Mouse (Mus musculus) urinary bladder, postnatal 36 days (tissue): ENCODE measurements around the gene Samd11.

Experiments used
- DNase-seq, 2 experiments: peaks; one replicate each; pipeline ENCODE4 v3.0.0; 2022; ENCODE audit warnings: low spot score in 2 of 2, mixed read lengths in 1 of 2

Gene Samd11

DNA sequence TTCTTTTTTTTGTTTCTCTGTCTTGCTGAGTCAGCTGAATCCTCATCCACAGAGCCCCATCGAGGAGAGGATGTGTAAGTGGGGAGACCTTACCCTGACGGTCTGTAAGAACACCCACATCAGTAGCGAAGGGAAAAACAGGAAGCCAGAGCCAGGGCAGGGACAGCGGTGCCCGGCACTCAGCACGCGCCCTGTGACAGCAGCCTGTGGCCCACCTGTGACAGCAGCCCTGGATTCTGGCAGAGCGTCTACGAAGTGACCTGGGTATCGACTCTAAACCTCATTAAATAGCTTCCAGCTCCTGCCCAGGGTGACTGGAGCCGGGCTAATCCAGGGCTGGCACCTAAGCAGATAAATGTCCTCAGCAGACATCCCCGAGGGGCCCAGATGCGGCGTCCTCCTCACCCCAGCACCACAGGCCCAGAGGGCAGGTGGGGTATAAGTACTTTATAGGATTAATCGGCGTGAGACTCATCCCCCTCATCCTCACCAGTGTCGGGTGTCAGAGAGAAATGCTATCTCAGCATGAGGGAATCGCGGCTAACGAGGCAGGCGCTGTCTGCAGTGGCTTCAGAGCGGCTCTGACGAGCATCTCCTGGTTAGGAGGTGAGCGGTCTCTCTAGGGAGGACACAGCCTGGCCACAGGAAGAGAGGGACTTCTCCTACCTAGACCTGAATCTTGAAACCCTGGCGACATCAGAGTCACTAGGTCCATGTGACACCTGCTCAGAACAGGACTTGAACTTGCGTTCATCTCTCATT lies at the start of gene Samd11:
Gene Samd11, minus strand, starts transcription at position 580 of the 762 bp plus-strand sequence.
- no peak for DNase-seq

DNA sequence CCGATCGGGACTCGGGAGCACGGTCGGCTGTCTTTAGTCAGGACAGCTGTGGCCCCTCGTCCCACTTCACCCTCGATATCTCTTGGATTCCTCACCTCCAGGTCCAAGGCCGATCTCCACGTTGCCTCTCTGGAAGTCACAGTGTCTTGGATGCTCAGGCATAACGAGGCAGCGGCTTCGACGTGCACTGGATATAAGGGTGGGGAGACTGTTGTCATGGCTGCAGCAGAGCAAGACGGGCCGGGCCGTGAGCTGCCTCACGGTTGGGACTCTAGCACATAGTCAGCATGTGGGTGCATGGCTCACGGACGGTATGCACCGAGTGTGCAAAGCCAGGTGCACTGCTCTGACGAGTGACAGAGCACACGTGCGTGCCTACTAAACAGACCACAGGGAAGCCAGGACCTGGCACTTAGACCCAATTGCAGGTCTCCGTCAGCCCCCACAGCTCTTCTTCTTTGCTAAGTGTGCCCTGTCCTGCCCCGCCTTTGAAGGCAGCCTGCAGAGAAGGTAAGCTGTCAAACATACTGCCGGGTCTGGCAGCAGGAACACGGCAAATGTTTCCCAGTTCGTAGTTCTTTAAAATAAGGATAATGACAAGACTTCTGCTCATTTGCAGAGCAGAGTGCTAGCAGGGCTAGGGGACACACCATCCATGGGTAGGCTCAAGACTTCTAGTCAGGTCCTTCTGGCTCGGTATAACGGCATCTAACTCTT lies 938 bp downstream of the Samd11 start:
- DNase-seq: no peak

DNA sequence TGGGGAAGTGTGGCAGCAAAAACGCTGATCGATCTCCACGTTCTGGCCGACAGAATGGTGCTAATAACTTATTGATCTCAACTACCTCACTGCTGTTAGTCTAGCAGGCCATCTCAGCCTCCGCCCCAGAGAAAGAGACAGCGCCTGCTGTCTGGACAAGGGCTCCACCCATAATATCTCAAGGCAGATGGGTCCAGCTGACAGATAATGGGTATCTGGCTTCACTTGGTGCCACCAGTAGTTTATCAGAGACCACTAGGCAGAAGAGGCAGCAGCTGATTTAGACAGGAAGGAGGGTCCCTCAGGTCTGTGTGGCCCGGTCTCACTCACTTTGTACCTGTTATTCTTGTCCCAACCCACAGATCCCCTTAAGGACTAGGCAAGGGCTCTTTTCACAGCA lies 2.4 kb downstream of the Samd11 start:
- no peak for DNase-seq

DNA sequence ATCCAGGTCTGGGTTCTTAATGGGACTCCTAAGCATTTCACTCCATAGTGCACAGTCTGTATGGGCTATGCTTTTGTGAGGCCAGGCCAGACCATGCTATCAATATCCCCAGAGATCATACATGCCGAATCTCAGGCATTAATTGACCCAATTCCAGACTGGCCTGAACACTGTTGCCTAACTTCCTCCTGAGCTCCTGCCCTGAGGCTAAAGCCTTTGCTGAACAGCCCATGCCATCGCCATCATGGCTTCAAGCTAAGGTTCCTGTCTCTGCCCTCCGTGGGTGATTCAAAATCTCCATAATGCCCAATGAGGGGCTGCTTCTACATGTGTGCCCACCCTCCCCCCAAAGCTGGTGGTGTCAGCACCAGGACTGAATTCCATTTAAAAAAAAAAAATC lies 2.8 kb downstream of the Samd11 start:
- no peak for DNase-seq

DNA sequence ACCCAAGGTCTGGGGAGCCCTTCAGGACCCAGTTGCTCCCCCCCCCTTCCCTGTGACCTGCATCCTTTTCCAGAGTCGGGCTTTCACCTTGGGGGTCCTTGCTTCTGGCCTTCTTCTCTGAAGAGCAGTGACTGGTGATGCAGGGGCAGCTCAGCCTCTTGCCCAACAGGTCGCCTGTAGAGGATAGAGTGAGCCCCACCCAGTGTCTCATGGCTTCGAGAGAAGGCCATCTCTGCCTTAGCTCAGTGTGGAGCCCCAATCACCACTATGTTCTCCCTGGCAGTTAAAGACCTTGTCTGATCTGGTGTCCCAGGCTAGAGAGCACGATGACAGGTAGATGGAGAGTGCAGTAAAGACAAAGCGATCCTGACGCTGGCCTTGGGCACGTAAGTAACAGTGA lies 3.3 kb downstream of the Samd11 start:
- no peak for DNase-seq

DNA sequence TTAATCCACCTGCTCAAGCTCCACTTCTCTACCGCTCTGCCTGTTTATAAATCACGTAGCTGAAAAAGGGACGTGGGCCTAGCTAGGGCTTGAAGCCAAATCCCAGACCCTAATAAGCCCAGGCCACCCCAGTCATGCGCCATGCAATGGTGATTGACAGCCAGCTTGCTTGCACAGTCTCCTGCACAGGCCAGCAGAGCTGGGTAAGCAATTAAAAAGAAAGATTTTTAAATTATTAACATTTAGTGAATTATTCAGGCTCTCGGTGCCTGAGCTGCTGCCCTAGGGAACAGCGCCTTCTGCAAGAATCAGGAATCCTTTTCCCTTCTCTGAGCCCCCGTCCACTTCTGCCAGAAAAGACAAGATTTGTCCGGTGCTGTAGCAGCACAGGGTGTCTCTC lies 4.4 kb downstream of the Samd11 start:
- DNase-seq: no peak

DNA sequence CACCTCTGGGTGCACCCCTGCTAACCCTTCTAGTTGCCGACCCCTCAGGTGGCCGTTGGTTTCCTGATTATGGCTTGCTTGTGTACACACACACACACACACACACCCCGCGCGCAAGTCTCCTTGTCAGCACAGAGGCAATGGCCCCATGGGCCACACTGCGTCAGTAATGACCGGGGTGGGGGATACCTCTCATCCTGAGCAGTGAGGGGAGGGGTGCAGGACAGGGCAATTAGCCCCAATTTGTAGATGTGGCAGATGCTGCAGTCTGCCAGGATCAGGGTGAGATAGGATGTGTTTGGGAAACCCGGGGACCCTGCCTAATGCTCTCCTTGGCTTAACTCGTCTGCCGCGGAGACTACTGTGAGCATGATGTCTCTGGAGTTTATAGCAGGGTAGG lies 5.9 kb downstream of the Samd11 start:
- no peak for DNase-seq

DNA sequence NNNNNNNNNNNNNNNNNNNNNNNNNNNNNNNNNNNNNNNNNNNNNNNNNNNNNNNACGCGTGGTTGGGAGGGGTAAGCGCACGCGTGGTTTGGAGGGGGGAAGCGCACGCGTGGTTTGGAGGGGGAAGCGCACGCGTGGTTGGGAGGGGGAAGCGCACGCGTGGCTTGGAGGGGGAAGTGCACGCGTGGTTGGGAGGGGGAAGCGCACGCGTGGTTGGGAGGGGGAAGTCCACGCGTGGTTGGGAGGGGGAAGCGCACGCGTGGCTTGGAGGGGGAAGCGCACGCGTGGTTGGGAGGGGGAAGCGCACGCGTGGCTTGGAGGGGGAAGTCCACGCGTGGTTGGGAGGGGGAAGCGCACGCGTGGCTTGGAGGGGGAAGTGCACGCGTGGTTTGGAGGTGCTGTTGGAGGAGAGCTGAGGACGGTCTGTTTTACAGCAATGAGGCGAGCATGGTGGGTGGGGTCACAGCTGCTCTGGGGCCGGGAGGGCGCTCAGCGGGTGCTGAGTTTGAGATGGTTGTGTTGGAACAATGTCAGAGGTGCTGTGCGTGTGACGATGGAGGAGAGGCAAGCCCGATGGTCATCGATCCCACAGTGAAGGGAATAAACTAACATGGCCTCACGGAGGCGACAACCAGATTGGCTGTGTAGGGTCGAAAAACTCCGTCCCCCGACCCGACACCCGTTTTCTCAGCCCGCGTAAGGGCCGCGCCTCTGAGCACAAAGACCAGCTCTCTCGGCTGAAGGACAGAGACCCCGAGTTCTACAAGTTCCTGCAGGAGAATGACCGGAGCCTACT lies 18.6 kb downstream of the Samd11 start:
- DNase-seq: no peak

DNA sequence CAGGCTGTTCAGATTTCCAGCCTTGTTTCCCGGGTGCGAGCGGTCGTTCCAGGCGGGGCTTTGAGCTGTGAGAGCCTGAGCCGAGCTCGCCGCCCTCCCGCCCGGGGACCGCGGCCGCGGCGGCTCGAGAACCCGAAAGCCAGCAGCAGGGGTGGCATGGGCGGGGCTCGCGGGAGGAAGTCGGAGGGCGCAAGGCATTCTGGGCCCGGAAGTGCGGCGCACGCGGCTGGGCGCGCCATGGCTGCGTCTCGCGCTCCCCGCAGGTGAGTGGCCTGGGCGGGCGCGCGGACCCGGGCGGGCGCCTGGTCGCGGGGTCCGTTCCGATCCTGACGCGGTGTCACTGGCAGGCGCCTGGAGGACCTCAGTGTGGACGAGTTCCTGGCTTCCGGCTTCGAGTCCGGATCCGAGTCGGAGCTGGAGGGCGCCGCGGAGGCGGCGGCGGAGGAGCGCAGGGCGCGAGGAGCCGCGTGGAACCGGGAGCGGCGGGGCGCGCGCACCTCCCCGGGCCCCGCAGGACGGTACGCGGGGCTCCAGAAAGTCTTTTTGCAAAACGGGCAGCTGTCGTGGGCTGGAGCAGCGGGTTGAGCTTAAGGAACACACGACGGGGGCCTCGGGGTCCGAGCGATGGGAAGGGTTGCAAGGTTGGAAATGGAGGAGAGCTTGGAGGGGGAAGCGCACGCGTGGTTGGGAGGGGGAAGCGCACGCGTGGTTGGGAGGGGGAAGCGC lies 19.5 kb downstream of the Samd11 start, which contains the start of gene Noc2l:
Gene Noc2l, plus strand, starts transcription at position 203 of the 726 bp plus-strand sequence.
- peak; percentile 80 to 88 for DNase-seq

DNA sequence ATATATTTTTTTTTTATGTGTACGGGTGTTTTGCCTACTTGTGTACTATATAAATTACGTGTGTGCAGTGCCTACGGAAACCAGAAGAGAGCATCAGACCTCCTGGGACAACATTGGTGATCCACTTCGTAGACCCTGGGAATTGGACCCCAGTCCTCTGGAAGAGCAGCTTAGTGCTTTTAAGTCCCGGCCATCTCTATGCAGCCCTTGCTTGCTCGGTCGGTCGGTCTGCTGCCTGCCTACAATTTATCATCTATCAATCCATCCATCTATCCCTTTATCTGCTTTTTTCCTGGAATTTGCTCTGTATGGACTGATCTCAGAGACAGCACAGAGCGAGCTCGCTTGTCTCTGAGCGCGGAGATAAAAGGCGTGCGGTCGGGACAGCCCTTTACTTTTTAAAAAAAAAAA lies 20.1 kb downstream of the Samd11 start:
- no peak for DNase-seq

DNA sequence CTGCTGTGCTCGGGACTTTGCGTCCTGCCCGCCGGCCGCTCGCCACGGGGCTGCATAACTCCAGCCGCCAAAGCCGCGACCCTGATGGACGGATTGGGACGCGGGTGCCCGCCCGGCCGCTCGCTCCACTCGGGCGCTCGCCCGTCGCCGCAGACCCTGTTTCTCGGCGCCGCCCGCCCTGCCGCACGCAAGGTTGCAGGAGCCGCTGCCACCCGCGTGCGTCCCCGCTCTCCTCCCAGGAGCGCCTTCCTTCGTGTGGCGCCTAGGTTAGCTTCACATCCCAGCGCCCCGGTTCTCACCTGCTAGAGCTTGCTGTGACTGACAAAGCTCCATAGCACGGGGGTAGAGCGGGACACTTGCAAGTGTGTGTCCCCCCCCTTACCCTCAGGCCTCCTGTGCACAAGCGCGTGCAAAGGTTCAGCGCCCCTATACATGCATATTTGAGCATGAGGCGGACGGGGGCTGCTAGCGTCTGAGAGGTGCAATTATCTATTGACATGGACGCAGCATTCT lies 20.7 kb downstream of the Samd11 start, which contains the start of gene Plekhn1:
Gene Plekhn1, minus strand, starts transcription at position 157 of the 513 bp plus-strand sequence.
- DNase-seq: peak; percentile 51 to 72

DNA sequence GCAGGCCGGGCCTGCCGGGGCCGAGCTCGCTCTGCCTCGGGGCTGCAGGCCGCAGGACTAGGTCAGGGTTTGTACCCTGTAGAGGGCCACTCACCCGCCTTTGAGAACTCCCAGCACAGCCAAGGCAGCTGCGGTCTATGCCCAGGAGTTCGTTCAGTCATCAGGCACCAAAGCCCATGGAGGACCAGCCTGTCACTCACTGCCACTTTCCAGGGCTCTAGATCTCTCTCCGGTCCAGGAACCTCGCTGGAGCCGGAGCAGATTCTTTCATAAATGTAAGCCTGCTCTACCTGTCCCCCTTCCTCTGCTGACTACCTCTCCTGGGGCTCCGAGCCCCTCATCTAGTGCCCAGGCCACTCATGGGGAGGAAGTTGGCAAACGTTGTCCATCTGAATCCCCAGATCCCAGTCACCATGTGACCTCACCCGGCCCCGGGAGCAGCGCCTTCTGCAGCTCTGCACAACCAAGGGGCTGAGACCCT lies 21.4 kb downstream of the Samd11 start:
- DNase-seq: no peak

DNA sequence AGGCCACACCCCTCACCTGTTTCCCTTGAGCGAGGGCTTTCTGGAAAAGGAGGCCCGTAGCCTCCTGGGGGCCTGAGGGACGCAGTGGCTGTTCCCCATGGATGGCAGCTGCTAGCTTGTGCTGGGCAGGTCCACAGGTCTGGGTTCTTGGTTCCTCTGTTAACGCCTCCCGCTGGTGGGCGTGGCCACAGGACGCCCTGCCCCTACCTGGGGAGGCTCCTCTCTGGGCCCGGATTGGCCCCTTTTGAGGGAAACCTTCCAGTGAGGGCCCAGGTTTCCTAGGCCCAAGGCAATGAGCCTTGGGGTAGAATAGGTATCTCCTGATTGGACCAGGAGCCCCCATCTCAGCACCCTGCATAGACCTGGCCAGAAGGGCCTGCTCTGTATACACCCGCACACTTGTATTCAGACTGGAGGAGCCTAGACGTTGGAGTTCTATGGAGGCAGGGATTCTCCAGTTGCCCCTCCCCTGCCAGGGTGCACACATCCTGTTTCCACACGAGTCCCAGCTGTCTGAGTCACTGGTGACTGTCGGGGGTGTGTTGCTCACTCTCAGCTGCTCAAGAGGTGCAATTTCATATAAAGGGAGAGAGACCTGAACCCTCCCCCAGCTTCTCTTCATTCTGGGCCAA lies 26.9 kb downstream of the Samd11 start:
- DNase-seq: peak; percentile 70 to 76

DNA sequence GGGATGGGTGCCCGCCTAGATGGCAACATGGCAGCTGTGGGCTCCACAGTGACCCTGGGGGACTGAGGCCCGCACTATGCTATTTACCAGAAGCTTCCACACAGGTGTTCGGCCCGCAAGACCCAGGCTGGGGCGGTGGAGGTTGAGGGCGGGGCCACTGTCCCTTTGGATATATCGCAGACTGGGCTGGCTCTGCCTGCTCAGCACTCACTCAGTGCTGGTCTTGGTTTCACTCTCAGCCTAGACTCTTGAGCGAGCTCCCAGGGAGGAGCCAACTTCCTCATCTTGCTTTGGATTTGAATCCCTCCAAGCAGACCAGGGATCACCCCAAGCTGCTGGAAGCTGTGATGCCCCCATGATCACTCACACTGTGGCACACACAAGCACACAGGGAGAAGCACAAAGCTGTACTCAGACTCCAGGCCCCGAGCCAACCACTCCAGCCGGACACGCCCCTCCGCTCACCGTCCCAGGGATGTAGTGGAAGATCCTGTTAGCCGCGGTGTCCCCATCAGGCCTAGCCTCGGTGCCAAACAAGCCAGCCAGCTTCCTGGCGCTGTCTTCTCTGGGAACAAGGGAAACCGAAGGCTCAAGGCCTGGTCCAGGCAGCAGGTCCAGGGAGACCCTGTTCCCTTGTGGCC lies 27.6 kb downstream of the Samd11 start:
- peak in 1 of 2 experiments; percentile 25 for DNase-seq

DNA sequence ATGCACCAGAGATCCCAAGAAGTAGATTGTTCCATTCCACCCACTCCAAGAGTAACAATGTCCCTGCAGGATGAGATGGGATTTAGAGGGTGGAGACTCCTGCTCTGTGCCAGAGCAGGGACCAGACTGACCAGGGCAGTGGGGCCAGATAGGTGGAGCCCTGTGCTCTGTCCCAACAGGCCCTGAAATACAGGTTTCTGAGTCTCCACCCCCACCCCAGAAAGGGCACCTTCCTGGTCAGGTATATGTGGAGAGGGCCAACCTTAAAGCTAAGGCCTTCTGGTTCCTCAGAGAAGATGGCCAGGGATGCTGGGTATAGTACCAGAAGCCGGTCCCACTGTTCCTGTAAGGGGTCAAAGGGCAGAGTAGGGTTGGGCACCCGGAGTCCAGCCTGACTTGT lies 31.2 kb downstream of the Samd11 start:
- peak; percentile 48 to 53 for DNase-seq

DNA sequence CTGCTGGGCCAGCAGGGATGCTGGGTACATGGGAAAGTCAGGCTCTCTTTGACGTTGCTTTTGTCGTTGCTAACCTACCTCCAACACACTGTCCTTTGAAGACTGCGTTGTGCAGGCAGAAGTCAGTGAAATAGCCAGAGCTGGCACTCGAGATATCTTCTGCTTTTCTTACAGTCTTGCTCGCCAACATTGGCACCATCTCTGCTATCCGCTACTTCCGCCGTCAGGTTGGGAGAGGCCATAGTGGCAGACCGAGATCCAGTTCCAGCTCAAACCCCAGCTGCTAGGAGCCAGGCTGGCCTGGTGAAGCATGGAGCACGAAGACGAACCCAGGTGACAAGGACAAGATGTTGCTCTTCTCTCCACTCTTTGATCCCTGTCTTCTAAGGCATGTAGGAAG lies 35.5 kb downstream of the Samd11 start:
- DNase-seq: no peak

DNA sequence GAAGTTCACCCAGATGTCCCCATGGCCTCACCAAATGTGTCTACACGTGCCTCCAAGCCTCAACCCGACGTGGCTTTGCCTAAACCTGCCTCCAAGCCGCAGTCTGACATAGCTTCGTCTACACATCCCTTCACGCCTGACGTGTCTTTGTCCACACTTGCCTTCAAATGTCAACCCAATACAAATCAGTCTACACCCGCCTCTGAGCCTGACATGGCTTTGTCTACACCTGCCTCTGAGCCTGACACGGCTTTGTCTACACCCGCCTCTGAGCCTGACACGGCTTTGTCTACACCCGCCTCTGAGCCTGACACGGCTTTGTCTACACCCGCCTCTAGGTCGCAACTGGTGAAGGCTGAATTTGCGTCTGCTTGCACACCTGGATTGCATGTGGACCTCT lies 37.6 kb downstream of the Samd11 start:
- DNase-seq: peak in 1 of 2 experiments; percentile 52

DNA sequence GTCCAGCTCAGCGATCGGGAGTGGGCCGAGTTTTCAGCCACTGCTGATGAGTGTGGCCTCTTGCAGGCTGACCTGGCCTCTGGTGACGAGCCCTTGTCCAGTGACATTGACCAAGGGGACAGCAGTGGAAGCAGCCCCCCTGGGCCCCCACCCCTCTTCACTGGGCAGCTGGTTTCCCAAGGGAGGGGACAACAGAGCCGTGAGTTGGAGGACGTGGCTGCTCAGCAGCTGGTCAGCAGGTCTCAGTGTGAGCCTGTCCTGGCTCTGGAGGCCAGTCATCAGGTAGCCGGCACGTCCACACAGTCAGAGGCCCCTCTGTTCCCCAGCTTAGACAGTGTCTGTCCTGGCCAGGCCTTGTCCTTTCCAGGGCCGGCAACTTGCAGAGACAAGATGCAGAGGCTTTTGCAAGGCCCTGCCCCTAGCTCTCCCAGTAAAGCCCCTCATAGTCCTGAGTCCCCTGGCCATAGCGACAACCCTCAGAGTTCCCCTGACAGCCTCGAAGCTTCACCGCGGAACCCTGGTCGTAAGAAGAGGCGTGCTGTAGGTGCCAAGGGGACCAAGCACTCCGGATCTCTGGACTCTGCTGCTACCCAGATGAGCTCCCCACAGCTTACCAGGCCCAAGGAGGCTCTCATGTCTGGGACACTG lies 38.3 kb downstream of the Samd11 start:
- no peak for DNase-seq

DNA sequence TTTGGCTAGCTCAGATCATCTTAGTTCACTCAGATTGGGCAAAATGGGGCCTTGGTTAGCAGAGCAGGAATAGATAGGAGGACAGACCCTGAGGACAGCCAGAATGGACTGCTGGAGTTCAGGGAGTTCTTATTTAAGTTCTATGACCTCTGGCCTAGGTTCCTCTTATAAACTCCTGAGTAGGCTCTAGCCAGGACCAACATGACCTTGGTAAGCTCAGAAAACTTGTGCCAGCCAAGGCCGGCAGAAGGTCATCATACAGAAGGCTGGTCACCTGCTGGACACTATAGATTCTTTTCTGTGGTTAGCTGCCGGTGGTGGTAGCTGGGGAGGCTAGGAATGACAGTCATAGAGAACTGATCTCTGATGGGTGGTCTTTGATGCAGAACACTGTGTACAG lies 39.3 kb downstream of the Samd11 start:
- no peak for DNase-seq

DNA sequence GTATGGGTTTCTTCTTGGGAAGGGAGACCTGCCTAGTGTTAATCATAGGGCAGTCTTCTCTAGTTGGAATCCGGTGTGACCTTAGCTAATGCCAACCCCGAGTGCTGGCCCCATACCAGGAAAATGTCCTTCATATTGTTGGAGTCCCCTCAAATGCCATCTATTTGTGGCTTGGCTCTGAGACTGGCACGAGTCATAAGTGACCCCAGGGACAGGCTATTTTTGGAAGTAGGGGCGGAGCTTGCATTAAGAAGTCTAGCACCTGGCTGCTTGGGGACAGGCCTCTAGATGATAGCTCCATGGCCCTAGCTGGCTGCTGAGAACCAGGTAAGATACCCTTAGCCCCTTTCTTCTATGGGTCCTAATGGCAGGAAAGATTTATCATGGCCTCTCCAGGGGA lies 39.8 kb downstream of the Samd11 start, which contains the start of gene Perm1:
Gene Perm1, plus strand, starts transcription at position 220 of the 400 bp plus-strand sequence.
- no peak for DNase-seq
